Mouse (Mus musculus) kidney, postnatal 14 days (tissue): ENCODE data around the gene Csrnp1.

ENCODE experiments used
- DNase-seq: peaks from one replicate; pipeline ENCODE4 v3.0.0; 2022; ENCODE audit warnings: mixed read lengths

Gene Csrnp1

DNA sequence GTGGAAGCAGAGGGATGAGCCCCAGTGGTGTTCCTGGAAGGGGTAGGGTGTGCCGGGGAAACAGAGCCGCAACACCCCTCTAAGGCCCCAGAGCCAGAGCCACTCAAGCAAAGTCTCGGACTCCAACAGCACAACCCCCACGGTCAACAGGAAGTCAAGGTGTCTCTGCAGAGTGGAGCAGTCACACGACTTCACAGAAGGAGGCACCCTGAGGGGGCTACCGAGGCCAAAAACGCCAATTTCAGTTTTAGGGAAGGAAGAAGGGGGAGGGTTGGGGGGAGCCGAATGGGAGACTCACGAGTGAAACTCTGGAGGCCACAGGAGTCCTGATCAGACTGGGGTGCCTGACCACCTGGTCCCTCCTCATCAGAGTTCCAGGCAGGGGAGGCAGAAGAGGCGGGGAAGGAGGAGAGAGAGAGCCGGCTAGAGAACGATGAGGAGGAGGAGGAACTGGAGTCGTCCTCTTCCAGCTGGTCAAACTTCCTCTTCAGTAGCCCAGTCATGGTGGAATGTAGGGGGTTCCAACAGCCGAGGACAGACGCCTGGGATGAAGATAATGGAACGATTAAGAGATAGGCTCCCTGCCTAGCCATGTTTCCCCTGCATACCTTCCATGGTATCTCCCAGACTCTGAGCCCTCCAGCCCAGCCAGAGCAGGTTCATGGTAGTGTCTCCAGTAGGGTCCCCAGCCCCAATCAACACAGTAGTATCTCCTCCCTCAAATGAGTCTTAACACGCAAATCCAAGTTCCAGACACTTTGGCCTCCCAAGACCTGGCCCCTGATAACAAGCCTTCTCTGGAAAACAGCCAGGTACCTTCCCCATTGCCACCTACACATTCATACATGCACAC lies 7.5 kb downstream of the Csrnp1 start:
- DNase-seq: no peak

DNA sequence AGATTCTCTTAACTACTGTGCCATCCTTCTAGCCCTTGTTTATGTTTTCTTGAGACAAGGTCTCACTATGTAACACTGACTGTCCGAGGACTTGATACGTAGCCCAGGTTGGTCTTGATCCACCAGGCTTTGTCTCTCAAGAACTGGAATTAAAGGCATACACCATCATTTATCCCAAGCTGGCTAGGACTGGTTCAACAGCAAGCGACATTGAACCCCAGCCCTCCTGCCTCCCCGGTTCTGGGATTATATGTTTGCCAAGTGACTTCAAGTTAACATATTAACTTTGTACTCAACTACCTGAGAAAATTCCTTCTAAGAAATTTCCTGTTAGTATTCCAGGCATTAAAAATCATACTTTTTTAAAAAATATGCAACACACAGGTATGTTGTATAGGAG lies 9.2 kb downstream of the Csrnp1 start:
- DNase-seq: peak; percentile 60

GRCm38 (mm10) chr9:119974609-119975008 lies 9.8 kb downstream of the Csrnp1 start:
- no peak for DNase-seq

- DNase-seq: no peak
Observed at GRCm38 (mm10) chr9:119973869-119974520, 10.5 kb downstream of the Csrnp1 start.

GRCm38 (mm10) chr9:119973281-119973680 lies 11.2 kb downstream of the Csrnp1 start:
- DNase-seq: no peak

- DNase-seq: no peak
Observed at GRCm38 (mm10) chr9:119972582-119972981, 11.9 kb downstream of the Csrnp1 start.

- DNase-seq: no peak
Observed at GRCm38 (mm10) chr9:119972166-119972565, 12.3 kb downstream of the Csrnp1 start.

DNA sequence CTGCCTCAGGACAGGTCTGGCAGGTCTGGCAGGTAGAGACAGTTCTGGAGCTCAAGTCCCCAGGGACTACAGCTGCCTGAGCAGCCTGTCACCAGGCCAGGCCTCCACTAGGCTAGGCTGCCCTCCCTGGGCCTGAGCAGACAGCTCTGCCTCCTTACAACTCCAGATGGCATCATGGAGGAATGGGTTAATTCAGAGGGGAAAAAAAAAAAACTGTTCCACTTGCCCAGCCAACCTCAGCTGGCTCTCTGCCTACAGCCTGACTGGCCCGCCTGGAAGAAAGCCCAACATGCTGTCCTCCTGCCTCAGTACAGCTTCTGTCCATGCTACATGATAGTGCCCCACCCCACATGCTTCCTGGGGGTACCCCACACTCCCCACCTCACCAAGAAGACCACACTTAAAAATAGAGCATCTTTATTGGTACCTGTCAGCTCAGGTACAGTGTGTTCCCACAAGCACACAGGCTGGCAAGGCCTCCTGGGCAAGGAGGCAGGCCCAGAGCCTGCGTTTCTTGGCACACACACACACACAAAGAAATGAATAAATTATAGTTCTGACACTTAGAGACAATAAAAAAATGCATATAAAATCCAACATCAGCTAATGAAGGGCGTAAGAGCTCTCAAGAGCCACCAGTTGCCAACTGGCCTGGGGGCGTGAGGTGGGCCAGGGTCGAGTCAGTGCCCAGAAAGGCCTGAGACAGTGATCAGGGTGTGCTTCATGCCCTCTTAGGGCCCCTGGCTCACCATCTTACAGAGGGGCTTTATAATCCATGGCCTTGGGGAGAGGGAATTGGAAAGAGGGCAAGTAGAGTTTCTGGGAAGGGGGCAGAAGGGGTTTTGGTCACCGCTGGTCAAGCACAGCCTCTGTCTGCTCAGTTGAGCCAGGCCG lies 13.4 kb downstream of the Csrnp1 start:
- peak; percentile 67 for DNase-seq

DNA sequence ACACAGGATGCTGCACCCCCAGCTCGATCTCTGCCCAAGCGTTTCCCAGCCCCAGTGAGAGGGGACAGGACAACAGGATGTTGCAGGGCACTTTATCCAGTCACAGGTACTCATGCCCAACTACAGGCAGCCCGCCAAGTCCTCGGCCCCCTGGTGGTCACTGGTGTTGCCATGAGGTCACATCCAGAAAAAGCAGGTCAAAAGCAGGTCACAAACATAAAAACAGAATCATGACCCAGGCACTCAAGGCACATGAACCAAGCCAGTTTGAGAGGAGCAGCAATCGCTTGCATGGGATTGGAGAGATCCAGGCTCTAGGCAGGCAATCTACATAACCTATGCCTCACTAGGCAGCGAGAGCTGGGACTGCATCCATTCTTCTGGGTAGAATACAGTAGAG lies 14.2 kb downstream of the Csrnp1 start:
- peak; percentile 79 for DNase-seq

- DNase-seq: no peak
Observed at GRCm38 (mm10) chr9:119969811-119970210, 14.6 kb downstream of the Csrnp1 start.

DNA sequence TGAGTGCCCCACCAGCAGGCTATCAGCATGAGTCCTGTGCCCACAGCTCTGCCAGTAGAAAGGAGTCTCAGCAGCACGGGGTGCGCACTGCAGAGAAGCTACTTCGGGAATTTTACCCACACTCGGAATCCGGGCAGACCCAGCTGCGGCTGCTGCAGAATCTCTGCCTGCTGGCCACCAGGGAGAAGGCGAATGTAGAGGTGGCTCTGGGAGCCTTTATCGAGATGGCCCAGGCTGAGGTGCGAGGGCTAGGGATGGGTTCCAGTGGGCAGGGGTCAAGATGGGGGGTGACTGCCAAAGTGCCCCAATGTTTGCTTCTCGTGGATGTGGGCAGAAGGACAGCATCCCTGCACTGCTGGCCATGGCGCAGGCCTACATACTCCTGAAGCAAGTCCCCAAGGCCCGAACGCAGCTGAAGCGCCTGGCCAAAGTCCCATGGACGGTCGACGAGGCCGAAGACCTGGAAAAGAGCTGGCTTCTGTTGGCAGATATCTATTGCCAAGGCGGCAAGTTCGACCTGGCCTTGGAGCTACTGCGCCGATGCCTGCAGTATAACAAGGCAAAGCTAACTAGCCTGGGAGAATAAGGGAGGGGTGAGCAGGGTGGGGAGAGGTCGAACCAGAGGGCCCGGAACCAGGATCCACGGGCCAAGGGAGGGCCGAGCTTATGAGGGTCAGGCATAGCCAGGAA lies 18.1 kb downstream of the Csrnp1 start:
- no peak for DNase-seq

- peak; percentile 57 for DNase-seq
Observed at GRCm38 (mm10) chr9:119965186-119965585, 19.3 kb downstream of the Csrnp1 start.

- peak; percentile 60 for DNase-seq
Observed at GRCm38 (mm10) chr9:119964206-119964605, 20.3 kb downstream of the Csrnp1 start.

DNA sequence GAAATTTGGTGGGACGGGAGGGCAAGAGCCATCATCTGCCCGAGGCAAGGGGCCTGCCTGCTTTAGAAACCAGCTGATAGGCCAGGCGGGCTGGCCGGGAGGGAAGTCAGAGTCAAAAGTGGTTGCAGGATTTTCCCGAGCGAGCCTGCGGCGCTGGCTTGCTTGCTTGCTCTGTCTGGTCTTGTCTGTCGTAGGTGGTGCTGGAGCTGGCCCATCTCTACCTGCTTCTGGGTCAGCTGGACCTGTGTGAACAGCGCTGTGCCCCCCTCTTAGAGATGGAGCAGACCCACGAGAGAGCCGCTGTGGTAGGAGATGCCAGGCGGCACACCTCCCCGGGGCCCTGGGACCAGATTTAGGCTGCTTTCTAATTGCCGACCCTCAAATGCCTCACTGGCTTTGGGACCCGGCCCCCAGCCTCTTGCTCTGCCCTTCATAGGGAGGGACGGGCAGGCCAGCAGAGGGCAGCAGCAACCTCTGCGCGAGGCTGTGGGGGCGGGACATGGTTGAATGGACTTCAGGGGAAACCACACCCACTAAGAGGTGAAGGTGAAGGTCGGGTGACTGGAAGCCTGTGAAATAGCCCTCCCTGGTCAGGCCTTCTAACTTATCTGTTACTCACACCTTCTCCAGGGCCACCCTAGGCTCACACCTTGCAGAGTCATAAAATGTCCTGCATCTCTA lies 21.3 kb downstream of the Csrnp1 start:
- peak; percentile 81 for DNase-seq

DNA sequence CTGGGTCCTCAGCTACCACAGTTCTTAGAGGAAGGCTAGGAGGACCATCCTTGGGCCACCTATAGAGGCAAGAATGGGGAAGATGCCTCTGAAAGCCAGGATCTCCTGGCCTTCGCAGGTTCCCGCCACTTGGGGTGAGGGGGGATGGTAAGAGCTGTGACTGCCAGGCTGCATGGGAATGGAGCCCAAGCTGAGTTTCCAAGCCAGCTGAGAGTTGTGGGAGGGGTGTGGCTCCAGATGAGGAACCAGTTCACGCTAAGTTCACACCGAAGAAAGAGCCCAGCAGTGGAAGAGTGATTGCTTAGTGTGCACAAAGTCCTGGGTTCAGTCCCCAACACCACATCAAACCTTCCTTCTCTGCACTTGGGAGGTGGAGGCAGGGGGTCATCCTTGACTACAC lies 22.2 kb downstream of the Csrnp1 start:
- DNase-seq: no peak

DNA sequence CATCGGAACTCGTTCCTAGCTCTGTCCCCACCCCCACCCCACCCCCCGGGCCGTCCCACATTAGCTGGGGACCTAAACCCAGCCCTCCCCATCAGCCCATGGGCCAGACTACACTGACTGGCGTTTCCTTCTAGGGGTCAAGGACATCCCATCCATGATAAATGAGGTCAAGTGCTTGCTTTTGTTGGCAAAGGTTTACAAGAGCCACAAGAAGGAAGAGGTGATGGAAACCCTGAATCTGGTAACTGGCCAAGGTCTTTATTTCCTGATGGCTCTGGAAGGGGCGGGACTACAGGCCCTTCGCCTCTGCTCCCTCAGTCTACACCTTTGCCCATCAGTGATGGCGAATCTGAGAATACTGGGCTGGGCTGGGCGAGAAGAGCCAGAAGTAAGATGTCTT lies 25.6 kb downstream of the Csrnp1 start:
- DNase-seq: no peak

- DNase-seq: no peak
Observed at GRCm38 (mm10) chr9:119951388-119951787, 33.1 kb downstream of the Csrnp1 start.

GRCm38 (mm10) chr9:119950434-119950833 lies 34.0 kb downstream of the Csrnp1 start:
- no peak for DNase-seq

DNA sequence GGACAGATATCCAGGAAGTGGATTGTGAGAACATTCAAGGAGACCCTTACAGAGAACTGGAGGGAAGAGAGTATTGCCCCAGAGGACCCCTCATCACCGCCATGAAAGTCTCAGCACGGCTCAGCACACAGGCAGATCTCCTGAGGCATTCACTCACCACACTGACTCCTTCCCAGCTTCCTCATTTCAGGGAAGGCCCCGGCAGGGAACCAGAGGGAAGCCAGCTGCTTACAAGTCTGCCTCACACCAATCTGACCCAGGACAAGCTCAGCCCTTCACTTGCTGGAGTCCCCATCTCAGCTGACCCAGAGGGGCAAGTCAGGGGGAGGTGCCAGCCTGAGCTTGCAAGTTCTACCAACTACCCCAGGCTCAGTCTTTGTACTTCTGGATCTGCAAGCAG lies 35.7 kb downstream of the Csrnp1 start:
- no peak for DNase-seq

DNA sequence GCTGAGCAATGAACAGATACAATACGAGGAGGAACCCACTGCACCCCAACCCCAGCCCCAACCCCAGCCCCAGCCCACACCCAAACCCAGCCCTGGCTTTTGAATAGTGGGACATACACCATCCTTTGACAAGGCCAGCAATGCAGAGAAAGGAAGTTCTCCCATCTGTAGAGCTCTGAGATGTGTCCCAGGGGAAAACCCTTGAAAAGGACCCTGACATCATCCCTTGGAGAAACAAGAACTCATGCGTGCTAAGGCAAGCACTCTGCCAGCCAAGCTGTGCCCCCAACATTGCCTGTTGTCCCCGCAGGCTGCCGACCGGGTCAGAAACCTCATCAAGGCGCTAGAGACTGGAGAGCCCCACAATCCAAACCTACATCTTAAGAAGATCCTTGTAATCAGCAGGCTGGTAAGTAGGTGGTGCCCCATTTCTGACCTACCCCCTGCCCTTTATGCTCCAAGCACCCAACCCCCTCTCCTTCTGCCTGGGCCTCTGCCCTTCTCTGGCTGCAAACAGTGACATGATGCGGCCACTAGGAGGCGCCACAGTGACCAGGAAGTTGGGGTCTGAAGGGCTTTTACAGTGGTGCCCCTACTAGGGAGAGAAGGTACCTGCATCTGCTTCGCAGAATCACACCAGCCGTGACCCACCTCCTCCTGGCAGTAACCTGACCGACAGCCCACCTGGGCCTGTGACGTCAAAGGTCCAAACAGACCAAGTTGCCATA lies 39.1 kb downstream of the Csrnp1 start:
- no peak for DNase-seq

DNA sequence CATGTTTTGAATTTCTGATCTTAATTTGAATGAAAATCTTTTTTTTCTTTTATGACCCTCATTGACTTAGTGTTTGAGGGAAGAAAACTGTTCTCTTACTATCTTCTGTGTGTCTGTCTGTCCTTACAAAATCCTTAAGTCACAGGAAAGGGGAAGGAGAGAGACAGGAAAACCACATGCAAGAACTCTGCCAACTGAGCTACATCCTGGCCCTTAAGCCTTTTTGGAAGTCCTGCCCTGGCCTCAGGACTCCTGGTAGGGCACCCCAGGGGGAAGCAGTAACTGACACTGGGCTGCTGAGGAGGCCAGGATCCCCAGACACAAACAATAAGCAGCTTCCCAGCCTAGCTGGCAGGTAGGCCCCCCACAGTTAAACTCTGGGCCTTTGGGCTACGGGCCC lies 41.1 kb downstream of the Csrnp1 start:
- no peak for DNase-seq
